Comparison of ENCODE assay signal across 8 mouse cellular contexts in genomic region chr12:69363110-69363509, GRCm38 (mm10). TPM values are rescaled to one million over a fixed set of nuclear protein-coding genes. Genes with fewer than 3 reads are reported as not detected.
DNase-seq lines count a peak whose midpoint lies in the region; ATAC-seq and TF ChIP-seq lines count a peak whose summit lies in the region.
"Not testable (repeated sequence)": the region's sequence is repeated elsewhere in the genome, so short reads cannot be mapped to it uniquely, and the experiment has no call there.
"Had no signal": no experiment of that assay in that cellular context is flagged by ENCODE, and none has a peak within 500 bp of the region (broad histone marks: within the 10 kb centered on the region; RNA-seq: fewer than 3 reads in every experiment).

No protein-coding gene starts in this region.

- not testable (repeated sequence) for TF ChIP-seq EP300 in liver, postnatal 0 days (IDR thresholded peaks at IDR 0.05; ENCODE audit: low read depth)

- WGBS in liver, embryonic 11.5 days = 93% methylated on average over 7 of the region's 7 CpGs
- WGBS in liver, embryonic 13.5 days (ENCODE audit: insufficient replicate concordance) = 82% methylated on average over 7 of the region's 7 CpGs
- 88% methylated on average over 7 of the region's 7 CpGs for WGBS in liver, postnatal 0 days (ENCODE audit: insufficient replicate concordance)

- in situ Hi-C loops in ES-E14 (cut with MboI; ENCODE audit: low sequenced_read_pairs in 2 of 2, unreplicated experiment in 2 of 2) = not testable (repeated sequence)

- not testable (repeated sequence) for TF ChIP-seq CTCF in E14TG2a.4 (conservative IDR thresholded peaks at IDR 0.05; ENCODE audit: low read length); liver, postnatal 0 days (IDR thresholded peaks at IDR 0.05; ENCODE audit: low read depth)

- not testable (repeated sequence) for TF ChIP-seq POLR2A in myocyte (IDR thresholded peaks at IDR 0.05; ENCODE audit: insufficient read length, low read depth)

- not testable (repeated sequence) for H3K79me2 ChIP-seq in myocyte (ENCODE audit: control insufficient read depth, insufficient read depth)

- not testable (repeated sequence) for DNase-seq in ES-E14 (ENCODE audit: low read depth, low spot score); liver, embryonic 11.5 days (ENCODE audit: low spot score); liver, embryonic 13.5 days; liver, postnatal 0 days
- DNase-seq in cerebellum, adult 11-12 months = peak; percentile 20

- H3K9ac ChIP-seq in ES-E14 (ENCODE audit: insufficient read depth, low read depth, low read length, poor library complexity, severe bottlenecking); liver, embryonic 11.5 days (ENCODE audit: low read depth, low read length); liver, embryonic 13.5 days; liver, postnatal 0 days (replicated peaks): not testable (repeated sequence)

- not testable (repeated sequence) for H3K27me3 ChIP-seq in E14TG2a.4 (ENCODE audit: insufficient read depth, low read length); liver, embryonic 11.5 days (replicated peaks; ENCODE audit: control insufficient read depth, insufficient read depth, low read length); liver, embryonic 13.5 days; liver, postnatal 0 days (ENCODE audit: insufficient read depth, low read length); myocyte (ENCODE audit: control insufficient read depth, insufficient read depth, insufficient read length)

- peak overlapping the region; percentile 94; the same call in 1 of the 2 replicates for H3K4me2 ChIP-seq in liver, embryonic 11.5 days
- peak overlapping the region; percentile 82 for H3K4me2 ChIP-seq in liver, embryonic 13.5 days
- H3K4me2 ChIP-seq in liver, postnatal 0 days (ENCODE audit: low read depth, low read length) = 0 out of 2 replicates have a peak overlapping the region, but pooled peaks have one; percentile 73
- H3K4me2 ChIP-seq in myocyte (ENCODE audit: low read depth) = peak overlapping the region; percentile 96

- H3ac ChIP-seq in myocyte (ENCODE audit: control insufficient read depth, insufficient read length) = not testable (repeated sequence)

- peak overlapping the region; percentile 80; the same call in 1 of the 2 replicates for H3K4me3 ChIP-seq in E14TG2a.4 (replicated peaks; ENCODE audit: low read length)
- H3K4me3 ChIP-seq in ES-E14 (ENCODE audit: insufficient read depth in 1 of 2, low read depth in 1 of 2, low read length in 2 of 2, poor library complexity in 1 of 2, severe bottlenecking in 1 of 2) = 0 out of 4 replicates have a peak overlapping the region, but pooled peaks of 1 of the 2 experiments have one; percentile 75
- H3K4me3 ChIP-seq in liver, embryonic 11.5 days (ENCODE audit: low read depth, low read length); liver, embryonic 13.5 days (replicated peaks); liver, postnatal 0 days (ENCODE audit: low read depth, low read length): not testable (repeated sequence)
- peak overlapping the region; percentile 41 for H3K4me3 ChIP-seq in myocyte

- H3K9me3 ChIP-seq in E14TG2a.4 (ENCODE audit: low read length); ES-E14 (ENCODE audit: control insufficient read depth, insufficient read depth, low read depth, low read length); liver, embryonic 11.5 days (ENCODE audit: control insufficient read depth, low read length); liver, embryonic 13.5 days (replicated peaks); liver, postnatal 0 days (ENCODE audit: low read length): not testable (repeated sequence)

- peaks cover 42% of the 10 kb centered on the region for H3K4me1 ChIP-seq in E14TG2a.4 (replicated peaks; ENCODE audit: low read depth, low read length)
- not testable (repeated sequence) for H3K4me1 ChIP-seq in ES-E14 (ENCODE audit: control insufficient read depth in 2 of 2, insufficient read depth in 2 of 2, low read length in 2 of 2, poor library complexity in 1 of 2)
- peaks cover 15% of the 10 kb centered on the region for H3K4me1 ChIP-seq in liver, embryonic 11.5 days (replicated peaks; ENCODE audit: control insufficient read depth, insufficient read depth, low read length)
- peaks cover 42% of the 10 kb centered on the region for H3K4me1 ChIP-seq in liver, embryonic 13.5 days (replicated peaks)
- H3K4me1 ChIP-seq in liver, postnatal 0 days (ENCODE audit: insufficient read depth) = peaks cover 16% of the 10 kb centered on the region

- not testable (repeated sequence) for H3K27ac ChIP-seq in ES-E14 (ENCODE audit: insufficient read depth, low read depth, low read length, poor library complexity, severe bottlenecking); liver, embryonic 11.5 days (ENCODE audit: low read depth, low read length)
- H3K27ac ChIP-seq in liver, embryonic 13.5 days = peak overlapping the region; percentile 95
- H3K27ac ChIP-seq in liver, postnatal 0 days (ENCODE audit: low read depth) = peak overlapping the region; percentile 92; the same call in 1 of the 2 replicates

- not testable (repeated sequence) for ATAC-seq in liver, embryonic 11.5 days (replicated peaks; ENCODE audit: low FRiP score); liver, embryonic 13.5 days (ENCODE audit: low read depth); liver, postnatal 0 days

- H3K36me3 ChIP-seq in E14TG2a.4 (ENCODE audit: insufficient read depth, low read length); ES-E14 (ENCODE audit: control insufficient read depth, insufficient read depth, low read length, poor library complexity, severe bottlenecking); liver, embryonic 11.5 days (ENCODE audit: control insufficient read depth, insufficient read depth, low read length); liver, embryonic 13.5 days; liver, postnatal 0 days (replicated peaks; ENCODE audit: insufficient read depth, low read length); myocyte (ENCODE audit: control insufficient read depth, insufficient read depth): not testable (repeated sequence)

TF ChIP-seq in ES-E14, 5 proteins besides CTCF, POLR2A, EP300 and RAD21:
- TF ChIP-seq ZNF384 (IDR thresholded peaks at IDR 0.05; ENCODE audit: low read depth, low read length) = peak; percentile 66

RNA-seq across cellular contexts. Expression of gene Nemf, which starts 6.1 kb away (rescaled TPM):
- total RNA-seq in ES-E14 (2012; rRNA removed) = 46.9 and 47.9 TPM in 2 replicates
- polyA plus RNA-seq in liver, embryonic 11.5 days (2014; fragmentation: Nextera tagmentation; extraction: Ambion mirVana) = 74.7 and 81.7 TPM in 2 replicates
- 47.5 and 56.5 TPM in 2 replicates for polyA plus RNA-seq in liver, embryonic 13.5 days (2015; fragmentation: Nextera tagmentation; extraction: Ambion mirVana)
- polyA plus RNA-seq in liver, postnatal 0 days (2015; fragmentation: Nextera tagmentation; extraction: Ambion mirVana) = 28.3 and 29.7 TPM in 2 replicates
- 6.8 TPM for polyA plus RNA-seq in myocyte (2012; fragmentation: generic; extraction: Trizol)

RNA-seq across cellular contexts. Expression of gene Arf6, which starts 8.8 kb away (rescaled TPM):
- 74.7 and 89.3 TPM in 2 replicates for total RNA-seq in ES-E14 (2012; rRNA removed)
- polyA plus RNA-seq in liver, embryonic 11.5 days (2014; fragmentation: Nextera tagmentation; extraction: Ambion mirVana) = 65.1 and 68.1 TPM in 2 replicates
- 38.2 and 41.6 TPM in 2 replicates for polyA plus RNA-seq in liver, embryonic 13.5 days (2015; fragmentation: Nextera tagmentation; extraction: Ambion mirVana)
- 33.8 and 44.6 TPM in 2 replicates for polyA plus RNA-seq in liver, postnatal 0 days (2015; fragmentation: Nextera tagmentation; extraction: Ambion mirVana)
- polyA plus RNA-seq in myocyte (2012; fragmentation: generic; extraction: Trizol) = 71.4 TPM

RNA-seq across cellular contexts. Expression of gene Gm9887, which starts 9.1 kb away (rescaled TPM):
- 1.4 and 2.6 TPM in 2 replicates for total RNA-seq in ES-E14 (2012; rRNA removed)
- 1.3 and 1.7 TPM in 2 replicates for polyA plus RNA-seq in liver, embryonic 11.5 days (2014; fragmentation: Nextera tagmentation; extraction: Ambion mirVana)
- polyA plus RNA-seq in liver, embryonic 13.5 days (2015; fragmentation: Nextera tagmentation; extraction: Ambion mirVana) = 0.71 and 0.93 TPM in 2 replicates
- polyA plus RNA-seq in liver, postnatal 0 days (2015; fragmentation: Nextera tagmentation; extraction: Ambion mirVana) = 1.00 and 1.3 TPM in 2 replicates
- 2.4 TPM for polyA plus RNA-seq in myocyte (2012; fragmentation: generic; extraction: Trizol)
- polyA plus RNA-seq: activated CD4-positive, CD25-positive, alpha-beta regulatory T cell, adult 4 months had no signal
